Mouse (Mus musculus) frontal cortex, postnatal 25 days (tissue): ENCODE measurements around the gene Ino80d.

Experiments
- DNase-seq, 2 experiments: peaks; one replicate each; pipeline ENCODE4 v3.0.0; 2022; ENCODE audit warnings: low spot score in 2 of 2

The Ino80d gene

DNA sequence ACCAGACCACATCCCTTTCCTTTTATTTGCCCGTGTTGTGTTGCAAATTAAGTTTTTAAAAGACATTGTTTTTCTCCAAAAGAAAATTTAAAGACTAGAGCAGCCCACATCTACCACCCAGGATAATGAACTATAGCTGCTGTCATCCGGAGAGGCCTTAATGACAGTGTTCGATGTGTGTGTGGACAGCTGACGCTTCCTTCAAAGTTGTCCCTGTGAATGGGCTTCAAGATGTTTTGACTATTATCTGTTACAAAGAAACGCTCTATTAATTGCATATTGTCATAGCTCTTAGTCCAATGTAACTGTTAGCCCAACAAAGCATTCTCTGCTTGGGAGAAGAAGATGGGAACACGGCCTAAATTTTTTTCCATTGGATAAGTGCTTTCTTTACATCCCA, 200.0 kb downstream of the Ino80d start:
- DNase-seq = no peak

DNA sequence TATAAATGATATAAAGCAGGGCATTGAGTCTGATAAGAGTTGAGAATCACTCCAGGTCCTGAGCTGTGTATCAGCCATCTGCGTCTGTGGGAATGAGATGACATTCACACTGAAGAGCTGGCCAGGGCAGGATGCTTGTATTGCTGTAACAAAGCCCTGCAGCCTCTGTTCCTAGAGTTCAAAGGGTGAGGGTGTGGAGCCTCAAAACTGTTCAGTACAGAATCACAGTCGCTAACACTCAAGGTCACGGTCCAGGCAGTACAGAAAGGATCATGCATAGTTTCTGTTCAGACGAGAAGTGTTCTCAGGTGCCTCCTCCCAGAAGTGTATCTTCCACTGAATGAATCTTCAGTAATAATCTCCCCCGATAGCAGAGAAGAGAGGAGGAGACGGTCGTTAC, 203.0 kb downstream of the Ino80d start:
- no peak for DNase-seq

DNA sequence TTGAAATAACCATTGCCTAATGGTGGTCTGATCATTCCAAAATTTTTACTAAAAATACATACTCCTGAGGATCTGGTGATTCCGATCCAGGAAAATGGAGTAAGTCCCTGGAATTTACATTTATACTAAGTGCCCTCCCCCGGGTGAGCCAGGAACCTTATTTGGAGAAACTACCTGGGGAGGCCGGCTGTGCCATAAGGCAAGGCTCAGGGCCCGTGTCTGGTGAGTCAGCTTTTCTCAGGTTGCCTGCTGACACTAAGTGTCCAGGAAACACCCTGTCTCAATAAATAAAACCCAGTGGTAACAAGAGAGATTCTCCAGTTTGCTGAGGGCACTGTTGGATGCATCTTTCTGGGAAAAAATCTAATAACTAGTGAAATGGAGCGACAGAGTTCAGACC, 205.3 kb downstream of the Ino80d start:
- DNase-seq = no peak

DNA sequence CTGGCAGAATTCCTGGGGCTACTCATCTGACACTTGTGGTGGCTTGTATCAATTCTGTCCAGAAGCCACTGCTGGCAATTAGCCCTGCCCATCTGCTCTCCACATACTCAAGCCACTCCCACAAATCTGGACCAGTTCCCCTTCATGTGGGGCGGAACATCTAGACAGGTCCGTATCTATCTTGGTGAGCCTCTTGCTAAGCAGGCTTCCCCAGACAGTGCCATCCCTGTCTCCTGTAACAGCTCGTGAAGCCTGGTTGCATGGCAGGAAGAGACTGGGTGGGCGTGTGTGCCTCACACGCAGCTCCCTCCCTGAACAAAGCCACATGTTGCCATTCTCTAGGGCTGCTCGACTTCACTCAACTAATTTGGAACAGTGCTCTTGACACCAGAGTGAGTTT, 206.0 kb downstream of the Ino80d start:
- peak in 1 of 2 experiments; percentile 40 for DNase-seq
